Mouse (Mus musculus): ENCODE data around the gene Fbxl12.

- no peak for TF ChIP-seq POLR2A (IDR thresholded peaks at IDR 0.05; ENCODE audit: low read depth, low read length)
- TF ChIP-seq CTCF (IDR thresholded peaks at IDR 0.05; ENCODE audit: extremely low read depth, insufficient read depth, insufficient read length, insufficient replicate concordance): no peak
Measured at GRCm38 (mm10) chr9:20639486-20639885, 5.1 kb downstream of the Fbxl12 start.

All from spleen, adult 2 months (tissue).